Mouse (Mus musculus) limb, embryonic 14.5 days (tissue): Measurements from ENCODE around the gene Srgap1. TPM values are rescaled to one million over a fixed set of nuclear protein-coding genes. Genes with fewer than 3 reads are reported as not detected.

Source experiments
- ATAC-seq: fragments of 200-750 bp; cut with Nextera tagmentation; 2 replicates; pipeline ENCODE4 v1.8.0; 2017; ENCODE audit warnings: low read depth, moderate number of reproducible peaks, moderate TSS enrichment; ENCODE audit not compliant: low FRiP score
- DNase-seq: peaks from one replicate; pipeline ENCODE4 v3.0.0-alpha.2; 2015; ENCODE audit warnings: low spot score
- H3K27ac ChIP-seq: fragments of 300-500 bp; sonication (generic); replicated peaks from 2 replicates; pipeline ENCODE4 v1.5.1; 2014; ENCODE audit warnings: low read depth, mild to moderate bottlenecking, low read length, moderate library complexity, mixed read lengths
- H3K27me3 ChIP-seq: fragments of 300-500 bp; sonication (generic); 2 replicates; pipeline ENCODE4 v1.6.1; 2014; ENCODE audit warnings: low read length, mixed read lengths; ENCODE audit not compliant: control insufficient read depth, insufficient read depth
- H3K36me3 ChIP-seq: fragments of 300-500 bp; sonication (generic); 2 replicates; pipeline ENCODE4 v1.6.1; 2014; ENCODE audit warnings: mild to moderate bottlenecking, low read length, moderate library complexity, mixed read lengths; ENCODE audit not compliant: control insufficient read depth, insufficient read depth
- H3K4me1 ChIP-seq: fragments of 300-500 bp; sonication (generic); 2 replicates; pipeline ENCODE4 v1.6.1; 2014; ENCODE audit warnings: antibody characterized with exemption, low read length, mixed read lengths; ENCODE audit not compliant: control insufficient read depth, insufficient read depth
- H3K4me2 ChIP-seq: fragments of 300-500 bp; sonication (generic); replicated peaks from 2 replicates; pipeline ENCODE4 v1.6.1; 2014; ENCODE audit warnings: low read depth, mild to moderate bottlenecking, low read length, moderate library complexity; ENCODE audit not compliant: severe bottlenecking
- H3K4me3 ChIP-seq: fragments of 300-500 bp; sonication (generic); replicated peaks from 2 replicates; pipeline ENCODE4 v1.5.1; 2014; ENCODE audit warnings: low read length
- H3K9ac ChIP-seq: fragments of 300-500 bp; sonication (generic); 2 replicates; pipeline ENCODE4 v1.6.1; 2014; ENCODE audit warnings: mild to moderate bottlenecking, low read depth, low read length, moderate library complexity; ENCODE audit not compliant: severe bottlenecking
- H3K9me3 ChIP-seq: fragments of 300-500 bp; sonication (generic); 2 replicates; pipeline ENCODE4 v1.6.1; 2016; ENCODE audit warnings: low read length; ENCODE audit not compliant: control insufficient read depth
- POLR2A ChIP-seq: fragments of 200-500 bp; IDR thresholded peaks from 2 replicates; pipeline ENCODE4 v1.8.0; 2012; ENCODE audit warnings: inconsistent platforms, mild to moderate bottlenecking, moderate library complexity, borderline replicate concordance; ENCODE audit not compliant: insufficient read depth, insufficient read length; ENCODE audit errors: extremely low read depth
- WGBS: fragments of 180-500 bp; shearing (Covaris S2); extraction: QIAGEN DNeasy Blood & Tissue Kit; methylation state at CpG from one replicate; pipeline ENCODE4 v1.1.7; 2014; 5-methylcytosine and 5-hydroxymethylcytosine counted together
- polyA plus RNA-seq, 2 experiments: library from polyadenylated mRNA; depleted of rRNA in 1 of 2; stranded (reverse) in 1 of 2; unstranded in 1 of 2; fragments of >200 nt; fragmentation: Nextera tagmentation in 1 of 2; extraction: Ambion mirVana in 1 of 2; gene quantifications; 2 replicates each; pipeline versions ENCODE4 v1.2.1 to v1.2.3; 2012 to 2014

Gene Srgap1
- polyA plus RNA-seq, 2 experiments: 9.6 to 18.2 TPM

DNA sequence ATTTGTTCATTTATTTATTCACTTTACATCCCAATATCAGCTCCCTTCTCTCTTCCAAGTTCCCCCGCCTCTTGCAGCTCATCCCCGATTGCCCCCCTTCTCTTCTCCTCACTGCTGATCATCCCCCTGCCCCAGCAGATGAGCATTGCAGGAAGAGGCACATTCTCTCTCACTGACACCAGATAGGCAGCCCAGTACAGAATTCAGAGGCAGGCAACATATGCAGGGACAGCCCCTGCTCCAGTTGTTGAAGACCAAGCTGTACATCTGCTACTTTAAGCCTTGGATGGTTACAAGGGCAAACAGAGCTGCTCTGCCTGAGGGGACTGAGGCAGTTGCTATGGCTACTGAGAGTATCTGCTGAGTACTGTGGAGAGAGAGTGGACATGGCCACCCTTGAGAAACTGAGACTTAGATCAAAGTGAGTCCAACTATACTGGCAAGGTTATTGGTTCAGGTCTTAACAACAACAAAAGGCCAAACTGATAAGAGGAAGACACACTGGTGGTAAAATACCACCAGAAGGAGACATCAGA lies 149.2 kb downstream of the Srgap1 start:
- Histone ChIP-seq H3K36me3 (0 out of 2 replicates have a peak, but pooled peaks cover 5% of the 10 kb centered on the region), H3K4me3 (no peak overlapping the region), H3K9me3 (no peaks in the 10 kb centered on the region), H3K4me2 (no peak overlapping the region), H3K27ac (no peak overlapping the region), H3K9ac (no peak overlapping the region), H3K4me1 (no peaks in the 10 kb centered on the region; the same call in 1 of the 2 replicates), H3K27me3 (no peaks in the 10 kb centered on the region)
- no peak for DNase-seq
- no peak for TF ChIP-seq POLR2A
- ATAC-seq: no peak
- 100% methylated on average over 2 of the region's 2 CpGs for WGBS

- no peak for ATAC-seq
- H3K4me2 ChIP-seq: no peak overlapping the region
- 0 out of 2 replicates have a peak, but pooled peaks cover 5% of the 10 kb centered on the region for H3K36me3 ChIP-seq
- WGBS: 65% methylated on average over 13 of the region's 13 CpGs
- no peak for DNase-seq
- H3K9ac ChIP-seq: no peak overlapping the region
- H3K9me3 ChIP-seq: no peaks in the 10 kb centered on the region
- TF ChIP-seq POLR2A: no peak
- H3K4me1 ChIP-seq: peaks cover 12% of the 10 kb centered on the region
- H3K4me3 ChIP-seq: no peak overlapping the region
- H3K27me3 ChIP-seq: no peaks in the 10 kb centered on the region
- no peak overlapping the region for H3K27ac ChIP-seq
Measured at GRCm38 (mm10) chr10:121891390-121892067, 155.6 kb downstream of the Srgap1 start.

- H3K4me3 ChIP-seq: no peak overlapping the region
- H3K9ac ChIP-seq: no peak overlapping the region
- H3K27ac ChIP-seq: no peak overlapping the region
- no peaks in the 10 kb centered on the region for H3K9me3 ChIP-seq
- H3K27me3 ChIP-seq: no peaks in the 10 kb centered on the region
- H3K4me1 ChIP-seq: peaks cover 19% of the 10 kb centered on the region
- WGBS: 75% methylated on average over 6 of the region's 6 CpGs
- no peak overlapping the region for H3K4me2 ChIP-seq
- no peak for TF ChIP-seq POLR2A
- ATAC-seq: no peak
- DNase-seq: no peak
- no peaks in the 10 kb centered on the region for H3K36me3 ChIP-seq
Measured at GRCm38 (mm10) chr10:121890061-121890460, 157.1 kb downstream of the Srgap1 start.

DNA sequence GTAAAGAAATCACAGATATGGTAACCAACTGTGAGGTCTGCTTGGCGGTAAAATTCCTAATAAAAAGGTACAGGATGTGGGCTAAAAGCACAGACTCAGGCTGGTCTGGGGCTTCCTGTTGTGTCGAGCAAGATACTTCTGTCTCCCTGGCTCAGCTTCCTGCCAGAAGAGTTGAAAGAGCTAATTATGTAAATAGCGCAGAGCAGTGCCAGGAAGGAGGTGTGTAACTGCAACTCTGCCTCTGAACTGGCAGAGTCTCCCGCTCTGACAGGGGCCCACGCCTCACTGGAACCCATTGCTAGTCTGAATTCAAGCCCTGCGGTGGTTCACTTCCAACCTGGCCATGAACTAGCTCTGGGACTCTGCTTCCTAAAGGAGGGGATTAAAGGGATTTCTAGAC lies 160.3 kb downstream of the Srgap1 start:
- no peaks in the 10 kb centered on the region for H3K36me3 ChIP-seq
- no peak for DNase-seq
- H3K27ac ChIP-seq: no peak overlapping the region
- no peak for TF ChIP-seq POLR2A
- WGBS: 11% methylated on average over 6 of the region's 6 CpGs
- no peak overlapping the region for H3K4me2 ChIP-seq
- H3K4me3 ChIP-seq: no peak overlapping the region
- no peaks in the 10 kb centered on the region for H3K27me3 ChIP-seq
- no peak overlapping the region for H3K9ac ChIP-seq
- H3K4me1 ChIP-seq: peaks cover 19% of the 10 kb centered on the region
- H3K9me3 ChIP-seq: no peaks in the 10 kb centered on the region
- ATAC-seq: no peak

- H3K9ac ChIP-seq: no peak overlapping the region
- H3K27ac ChIP-seq: no peak overlapping the region
- no peak for ATAC-seq
- no peak overlapping the region for H3K4me2 ChIP-seq
- DNase-seq: no peak
- WGBS: 23% methylated on average over 9 of the region's 9 CpGs
- H3K4me1 ChIP-seq: peaks cover 19% of the 10 kb centered on the region
- no peaks in the 10 kb centered on the region for H3K9me3 ChIP-seq
- no peaks in the 10 kb centered on the region for H3K36me3 ChIP-seq
- no peak for TF ChIP-seq POLR2A
- no peaks in the 10 kb centered on the region for H3K27me3 ChIP-seq
- H3K4me3 ChIP-seq: no peak overlapping the region
Measured at GRCm38 (mm10) chr10:121885512-121886218, 161.4 kb downstream of the Srgap1 start.
